Mouse (Mus musculus): Measurements from ENCODE around the gene Atcay. TPM values are rescaled to one million over a fixed set of nuclear protein-coding genes. Genes with fewer than 3 reads are reported as not detected.

The Atcay gene
- 0.25 and 0.28 TPM in 2 replicates for polyA plus RNA-seq (2015; fragmentation: Nextera tagmentation; extraction: Ambion mirVana)

DNA sequence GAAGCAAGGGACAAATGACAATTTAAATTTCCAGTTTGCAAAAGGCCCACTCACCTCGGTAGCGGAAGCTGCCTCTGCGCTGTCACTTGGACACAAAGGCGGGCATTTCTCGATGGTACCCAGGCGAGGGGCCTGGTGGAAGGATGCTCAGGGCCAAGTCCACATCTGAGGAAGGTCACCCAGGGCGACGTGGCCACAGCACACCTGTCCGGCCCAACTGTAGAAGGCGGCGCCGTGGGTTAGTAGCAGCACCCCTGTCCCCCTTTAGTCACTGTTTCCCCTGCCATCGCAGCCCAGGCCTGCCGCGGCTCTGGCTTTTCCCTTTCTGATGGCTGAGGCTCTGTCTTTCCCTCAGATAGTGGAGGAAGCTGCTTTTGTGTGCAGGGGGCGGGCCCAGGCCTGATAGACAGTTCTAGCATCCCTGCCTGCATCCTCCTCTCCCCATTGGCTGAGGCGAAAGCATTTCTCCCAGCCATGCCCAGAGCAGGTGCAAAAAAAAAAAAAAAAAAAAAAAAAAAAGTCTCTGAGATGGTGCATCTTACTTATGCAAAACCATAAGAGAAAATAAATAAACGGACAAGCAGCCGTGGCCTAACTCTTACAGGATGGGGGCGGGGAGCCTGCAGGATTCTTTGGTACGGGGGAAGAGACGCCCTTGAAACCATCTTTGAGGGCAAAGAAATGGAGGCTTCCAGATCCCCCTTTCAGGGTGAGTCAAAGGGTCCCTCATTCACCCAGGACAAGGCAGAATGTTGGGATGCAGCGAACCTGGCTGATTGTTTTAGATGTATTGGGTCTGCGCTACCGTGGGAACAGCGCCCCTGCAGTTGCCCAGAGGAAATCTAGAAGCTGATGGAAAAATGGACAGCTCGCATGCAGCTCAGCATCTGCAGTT is at the start of gene Atcay:
Gene Atcay, minus strand, starts transcription at position 396 of the 895 bp plus-strand sequence.
- H3K27ac ChIP-seq = no peak within 1 kb of the TSS
- peaks cover 50% of the 10 kb centered on the region for H3K27me3 ChIP-seq
- no peaks in the 10 kb centered on the region for H3K36me3 ChIP-seq
- no peak for ATAC-seq (ENCODE audit: insufficient number of reproducible peaks, low FRiP score, low TSS enrichment, low read depth)
- H3K4me1 ChIP-seq = peaks cover 20% of the 10 kb centered on the region
- 9% methylated on average over 27 of the region's 27 CpGs for WGBS
- no peaks in the 10 kb centered on the region for H3K9me3 ChIP-seq
- H3K4me2 ChIP-seq = peak within 1 kb of the TSS; percentile 30; the same call in 1 of the 2 replicates
- 0 out of 2 replicates have a peak within 1 kb of the TSS, but pooled peaks have one; percentile 8 for H3K4me3 ChIP-seq
- H3K9ac ChIP-seq = no peak within 1 kb of the TSS; the same call in 1 of the 2 replicates

GRCm38 (mm10) chr10:81279496-81279895 is 48.9 kb upstream of the Atcay start:
- H3K4me2 ChIP-seq = no peak overlapping the region
- H3K27ac ChIP-seq = no peak overlapping the region
- no peaks in the 10 kb centered on the region for H3K36me3 ChIP-seq
- H3K4me3 ChIP-seq = no peak overlapping the region
- 17% methylated on average over 10 of the region's 10 CpGs for WGBS
- H3K27me3 ChIP-seq = peaks cover 43% of the 10 kb centered on the region
- peaks cover 10% of the 10 kb centered on the region; the same call in 1 of the 2 replicates for H3K4me1 ChIP-seq
- H3K9me3 ChIP-seq = no peaks in the 10 kb centered on the region
- no peak overlapping the region for H3K9ac ChIP-seq
- no peak for ATAC-seq (ENCODE audit: insufficient number of reproducible peaks, low FRiP score, low TSS enrichment, low read depth)

- no peak overlapping the region for H3K9ac ChIP-seq
- H3K4me1 ChIP-seq = peaks cover 8% of the 10 kb centered on the region; the same call in 1 of the 2 replicates
- 73% methylated on average over 22 of the region's 22 CpGs for WGBS
- peaks cover 25% of the 10 kb centered on the region for H3K27me3 ChIP-seq
- H3K9me3 ChIP-seq = no peaks in the 10 kb centered on the region
- ATAC-seq (ENCODE audit: insufficient number of reproducible peaks, low FRiP score, low TSS enrichment, low read depth) = no peak
- H3K27ac ChIP-seq = no peak overlapping the region
- no peak overlapping the region for H3K4me3 ChIP-seq
- H3K36me3 ChIP-seq = peaks cover 17% of the 10 kb centered on the region
- H3K4me2 ChIP-seq = no peak overlapping the region
These were observed 47.0 kb upstream of the Atcay start for GRCm38 (mm10) chr10:81277676-81278075.

- Histone ChIP-seq H3K4me1 (peaks cover 10% of the 10 kb centered on the region), H3K4me3 (no peak overlapping the region), H3K27ac (no peak overlapping the region), H3K9me3 (no peaks in the 10 kb centered on the region), H3K9ac (no peak overlapping the region), H3K27me3 (no peaks in the 10 kb centered on the region), H3K36me3 (peaks cover 47% of the 10 kb centered on the region), H3K4me2 (no peak overlapping the region)
- WGBS = 95% methylated on average over 19 of the region's 19 CpGs
- ATAC-seq (ENCODE audit: insufficient number of reproducible peaks, low FRiP score, low TSS enrichment, low read depth) = no peak
These were observed 43.2 kb upstream of the Atcay start for GRCm38 (mm10) chr10:81273842-81274241.

DNA sequence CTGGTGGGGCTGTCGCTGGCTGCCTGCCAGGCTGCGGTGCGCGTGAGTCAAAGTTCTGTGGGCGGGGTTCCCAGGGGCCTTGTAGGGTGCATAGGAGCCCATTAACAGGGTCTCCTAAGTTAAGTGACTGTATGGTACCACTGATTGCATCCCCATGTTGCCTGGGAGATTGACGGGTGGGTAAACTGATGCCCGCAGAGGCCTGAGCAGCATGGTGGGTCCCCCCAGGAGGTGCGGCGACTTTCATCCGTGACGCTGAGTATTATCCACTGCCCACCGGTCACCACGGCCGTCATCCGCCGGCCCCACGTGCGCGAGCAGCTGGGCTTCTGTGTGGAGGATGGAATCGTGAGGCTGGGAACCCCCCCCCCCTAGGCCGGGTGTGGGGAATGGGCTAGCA is 41.7 kb upstream of the Atcay start:
- Histone ChIP-seq H3K27ac (no peak overlapping the region), H3K27me3 (no peaks in the 10 kb centered on the region), H3K4me1 (peaks cover 19% of the 10 kb centered on the region), H3K9me3 (no peaks in the 10 kb centered on the region), H3K36me3 (peaks cover 47% of the 10 kb centered on the region), H3K4me2 (no peak overlapping the region), H3K9ac (no peak overlapping the region), H3K4me3 (no peak overlapping the region)
- WGBS = 91% methylated on average over 21 of the region's 21 CpGs
- no peak for ATAC-seq (ENCODE audit: insufficient number of reproducible peaks, low FRiP score, low TSS enrichment, low read depth)

DNA sequence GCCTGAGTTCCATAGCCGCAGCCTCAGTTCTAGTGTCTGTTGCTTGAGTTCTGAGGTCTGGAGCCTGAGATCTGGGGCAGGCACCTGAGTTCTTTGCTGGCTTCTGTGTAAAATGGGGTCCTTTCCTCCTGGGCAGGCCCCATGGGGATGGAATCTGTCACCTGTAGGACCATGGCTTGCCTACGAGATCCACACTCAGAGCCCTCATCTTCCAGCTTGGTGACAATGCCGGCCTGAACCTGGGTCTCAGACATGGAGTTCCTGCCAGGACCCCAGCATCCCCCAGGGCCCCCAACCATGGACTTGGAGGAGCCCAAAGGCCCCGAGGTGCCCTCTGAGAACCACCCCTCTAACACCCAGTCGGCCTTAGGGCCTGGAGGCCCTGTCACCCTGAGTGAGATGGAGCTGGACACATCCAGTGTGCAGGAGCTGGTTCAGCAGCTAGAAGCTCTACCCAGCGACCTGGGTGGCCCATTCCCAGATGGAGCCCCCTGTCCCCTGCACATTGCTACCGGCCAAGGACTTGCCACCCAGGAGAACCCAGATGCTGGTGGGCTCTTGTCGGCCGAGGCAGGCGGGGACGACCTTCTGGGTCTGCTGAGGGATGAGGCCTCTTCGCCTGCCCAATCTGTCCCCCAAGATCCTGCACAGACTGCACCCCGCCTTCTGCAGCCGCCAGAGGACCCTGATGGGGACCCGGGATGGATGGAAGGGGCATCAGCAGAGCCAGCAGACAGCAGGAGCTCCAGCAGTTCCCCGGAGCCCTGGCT is 38.2 kb upstream of the Atcay start:
- Histone ChIP-seq H3K27ac (0 out of 2 replicates have a peak overlapping the region, but pooled peaks have one; percentile 43), H3K4me1 (peaks cover 29% of the 10 kb centered on the region), H3K4me2 (peak overlapping the region; percentile 87), H3K4me3 (peak overlapping the region; percentile 74), H3K36me3 (peaks cover 59% of the 10 kb centered on the region), H3K9ac (peak overlapping the region; percentile 85), H3K27me3 (no peaks in the 10 kb centered on the region), H3K9me3 (no peaks in the 10 kb centered on the region)
- WGBS = 82% methylated on average over 16 of the region's 16 CpGs
- ATAC-seq (ENCODE audit: insufficient number of reproducible peaks, low FRiP score, low TSS enrichment, low read depth) = no peak

GRCm38 (mm10) chr10:81268056-81268455 is 37.4 kb upstream of the Atcay start:
- Histone ChIP-seq H3K4me3 (peak overlapping the region; percentile 74), H3K9me3 (no peaks in the 10 kb centered on the region), H3K4me2 (peak overlapping the region; percentile 87), H3K27ac (peak overlapping the region; percentile 43; the same call in 1 of the 2 replicates), H3K4me1 (peaks cover 29% of the 10 kb centered on the region), H3K9ac (peak overlapping the region; percentile 85), H3K27me3 (no peaks in the 10 kb centered on the region), H3K36me3 (peaks cover 59% of the 10 kb centered on the region)
- no peak; the same call in 1 of the 2 replicates for ATAC-seq (ENCODE audit: insufficient number of reproducible peaks, low FRiP score, low TSS enrichment, low read depth)
- 3% methylated on average over 23 of the region's 23 CpGs for WGBS

- peak within 1 kb of the TSS; percentile 77 for H3K9ac ChIP-seq
These were observed 35.8 kb upstream of the Atcay start, which contains the start of the genes Mrpl54 and Apba3 for GRCm38 (mm10) chr10:81266211-81267105. TSS of gene Mrpl54 (minus strand) at chr10:81266934. TSS of gene Apba3 (plus strand) at chr10:81266960.

DNA sequence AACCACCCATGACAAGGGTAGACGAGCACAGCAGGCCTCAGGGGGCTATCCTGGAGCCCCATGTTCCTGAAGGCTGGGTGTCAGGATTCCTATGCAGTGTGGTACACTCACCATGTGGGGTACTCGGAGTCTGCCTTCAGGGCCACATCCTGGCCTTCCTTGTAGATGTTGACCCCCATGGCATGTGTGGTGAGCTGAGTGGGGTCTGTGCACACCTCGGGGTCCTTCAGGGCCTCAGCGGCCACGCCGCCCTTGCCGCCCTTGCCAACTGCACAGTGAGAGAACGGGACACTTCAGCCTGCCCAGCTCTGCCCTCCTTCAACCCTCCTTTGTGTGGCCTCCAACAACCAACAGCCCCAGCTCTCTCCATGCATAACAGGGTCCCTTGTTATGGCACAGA is 34.9 kb upstream of the Atcay start:
- no peak for ATAC-seq (ENCODE audit: insufficient number of reproducible peaks, low FRiP score, low TSS enrichment, low read depth)
- WGBS = 95% methylated on average over 8 of the region's 8 CpGs
- Histone ChIP-seq H3K36me3 (peaks cover 51% of the 10 kb centered on the region), H3K4me2 (peak overlapping the region; percentile 59), H3K4me3 (peak overlapping the region; percentile 74), H3K4me1 (peaks cover 26% of the 10 kb centered on the region), H3K9me3 (peaks cover 4% of the 10 kb centered on the region; the same call in 1 of the 2 replicates), H3K27me3 (peaks cover 4% of the 10 kb centered on the region; the same call in 1 of the 2 replicates), H3K27ac (no peak overlapping the region; the same call in 1 of the 2 replicates), H3K9ac (no peak overlapping the region)

More at GRCm38 (mm10) chr10:81266211-81267105, 35.8 kb upstream of the Atcay start, which contains the start of the genes Mrpl54 and Apba3:
- Histone ChIP-seq H3K9me3 (no peaks in the 10 kb centered on the region), H3K4me2 (peak within 1 kb of the TSS; percentile 87), H3K27ac (peak within 1 kb of the TSS; percentile 95), H3K4me1 (peaks cover 26% of the 10 kb centered on the region), H3K36me3 (peaks cover 57% of the 10 kb centered on the region), H3K4me3 (peak within 1 kb of the TSS; percentile 74), H3K27me3 (no peaks in the 10 kb centered on the region)
- ATAC-seq (ENCODE audit: insufficient number of reproducible peaks, low FRiP score, low TSS enrichment, low read depth) = peak; percentile 93
- WGBS = under 1% methylated on average over 48 of the region's 48 CpGs

DNA sequence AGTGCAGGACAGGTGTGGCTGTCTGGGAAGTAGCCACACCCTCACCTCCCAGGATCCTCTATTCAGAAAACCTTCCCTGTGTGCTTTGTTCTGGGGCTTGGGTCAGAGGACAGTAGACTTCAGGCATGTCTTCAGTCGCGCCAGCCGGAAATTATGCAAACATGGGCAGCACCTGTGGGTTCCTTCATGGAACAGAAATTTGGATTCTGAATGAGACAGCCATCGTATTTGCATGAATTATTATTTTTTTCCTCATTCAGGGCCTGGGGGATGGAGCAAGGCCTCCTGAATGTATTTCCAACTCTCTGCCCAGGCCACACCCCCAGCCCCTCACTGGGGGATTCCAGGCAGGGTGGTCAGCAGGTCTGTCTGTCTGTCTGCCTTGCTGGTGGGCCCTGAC is 30.4 kb upstream of the Atcay start:
- Histone ChIP-seq H3K4me2 (no peak overlapping the region), H3K9ac (no peak overlapping the region), H3K4me3 (no peak overlapping the region), H3K4me1 (peaks cover 30% of the 10 kb centered on the region), H3K27me3 (peaks cover 49% of the 10 kb centered on the region), H3K36me3 (peaks cover 44% of the 10 kb centered on the region), H3K9me3 (peaks cover 4% of the 10 kb centered on the region; the same call in 1 of the 2 replicates), H3K27ac (no peak overlapping the region)
- WGBS = 88% methylated on average over 4 of the region's 4 CpGs
- no peak for ATAC-seq (ENCODE audit: insufficient number of reproducible peaks, low FRiP score, low TSS enrichment, low read depth)
